Mouse (Mus musculus) heart, adult 2 months (tissue): ENCODE results near the gene Ankrd11.

ENCODE experiments used
- CTCF ChIP-seq: fragments of 200-600 bp; IDR thresholded peaks from 2 replicates; pipeline ENCODE4 v1.8.1; 2022; ENCODE audit warnings: antibody characterized with exemption, mild to moderate bottlenecking, moderate library complexity
- EP300 ChIP-seq: fragments of 200-500 bp; IDR thresholded peaks from 2 replicates; pipeline ENCODE4 v1.6.1; 2011; ENCODE audit warnings: low read depth, low read length, control low read depth; ENCODE audit not compliant: insufficient read depth
- POLR2A ChIP-seq: fragments of 200-500 bp; IDR thresholded peaks from 2 replicates; pipeline ENCODE4 v1.6.1; 2011; ENCODE audit warnings: mild to moderate bottlenecking, low read depth, low read length, control low read depth; ENCODE audit not compliant: insufficient read depth

DNA sequence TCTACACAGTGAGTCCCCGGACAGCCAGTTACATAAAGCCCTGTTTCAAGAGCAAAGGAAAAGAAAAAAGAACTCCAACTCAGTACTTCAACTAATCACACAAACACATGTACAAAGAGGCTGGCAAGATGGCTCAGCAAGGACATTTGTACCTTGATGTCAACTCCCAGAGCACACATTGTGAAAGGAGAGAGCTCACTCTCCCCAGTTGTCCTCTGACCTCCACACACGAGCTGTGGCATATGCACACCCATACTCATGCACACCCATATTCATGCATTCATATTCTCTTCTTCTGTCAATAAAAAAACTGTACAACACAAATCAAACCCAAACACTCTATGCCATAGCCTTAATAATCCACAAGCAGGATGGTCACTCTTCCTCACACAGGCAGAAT, 21.2 kb downstream of the Ankrd11 start:
- TF ChIP-seq CTCF (no peak), POLR2A (no peak), EP300 (no peak)
